Mouse (Mus musculus) kidney, embryonic 14.5 days (tissue): ENCODE measurements around the gene Lef1. TPM values are rescaled to one million over a fixed set of nuclear protein-coding genes. Genes with fewer than 3 reads are reported as not detected.

ENCODE experiments used
- ATAC-seq: fragments of 200-750 bp; cut with Nextera tagmentation; 2 replicates; pipeline ENCODE4 v1.8.0; 2017; ENCODE audit warnings: moderate number of reproducible peaks, mild to moderate bottlenecking, moderate TSS enrichment, moderate library complexity; ENCODE audit not compliant: low FRiP score, low TSS enrichment
- H3K27ac ChIP-seq: fragments of 300-500 bp; sonication (generic); 2 replicates; pipeline ENCODE4 v1.5.1; 2014; ENCODE audit warnings: low read depth, mild to moderate bottlenecking, low read length, moderate library complexity, mixed read lengths
- H3K27me3 ChIP-seq: fragments of 300-500 bp; sonication (generic); 2 replicates; pipeline ENCODE4 v1.6.1; 2014; ENCODE audit warnings: mild to moderate bottlenecking, low read length; ENCODE audit not compliant: control insufficient read depth, insufficient read depth
- H3K36me3 ChIP-seq: fragments of 300-500 bp; sonication (generic); 2 replicates; pipeline ENCODE4 v1.6.1; 2014; ENCODE audit warnings: low read length, mixed read lengths; ENCODE audit not compliant: control insufficient read depth, insufficient read depth
- H3K4me1 ChIP-seq: fragments of 300-500 bp; sonication (generic); 2 replicates; pipeline ENCODE4 v1.6.1; 2014; ENCODE audit warnings: low read length, mixed read lengths; ENCODE audit not compliant: control insufficient read depth, insufficient read depth
- H3K4me2 ChIP-seq: fragments of 300-500 bp; sonication (generic); replicated peaks from 2 replicates; pipeline ENCODE4 v1.6.1; 2014; ENCODE audit warnings: low read depth, mild to moderate bottlenecking, low read length
- H3K4me3 ChIP-seq: fragments of 300-500 bp; sonication (generic); 2 replicates; pipeline ENCODE4 v1.5.1; 2014; ENCODE audit warnings: mild to moderate bottlenecking, low read length
- H3K9ac ChIP-seq: fragments of 300-500 bp; sonication (generic); 2 replicates; pipeline ENCODE4 v1.6.1; 2014; ENCODE audit warnings: low read depth, mild to moderate bottlenecking, low read length, moderate library complexity
- H3K9me3 ChIP-seq: fragments of 300-500 bp; sonication (generic); 2 replicates; pipeline ENCODE4 v1.6.1; 2016; ENCODE audit warnings: low read length; ENCODE audit not compliant: control insufficient read depth
- WGBS: fragments of 180-500 bp; shearing (Covaris S2); extraction: QIAGEN DNeasy Blood & Tissue Kit; methylation state at CpG from one replicate; pipeline ENCODE4 v1.1.7; 2014; 5-methylcytosine and 5-hydroxymethylcytosine counted together
- polyA plus RNA-seq: library from polyadenylated mRNA; unstranded; fragments of >200 nt; fragmentation: Nextera tagmentation; extraction: Ambion mirVana; gene quantifications from 2 replicates; pipeline ENCODE4 v1.2.1, GENCODE M21; 2014

The Lef1 gene
- polyA plus RNA-seq, 1 experiment from 2014 or later = 32.1 TPM

- no peak overlapping the region for H3K27ac ChIP-seq
- H3K36me3 ChIP-seq = no peaks in the 10 kb centered on the region
- no peaks in the 10 kb centered on the region for H3K27me3 ChIP-seq
- H3K9ac ChIP-seq = no peak overlapping the region
- no peaks in the 10 kb centered on the region for H3K4me1 ChIP-seq
- ATAC-seq = no peak
- H3K4me2 ChIP-seq = no peak overlapping the region
- no peak overlapping the region for H3K4me3 ChIP-seq
- 95% methylated on average over 4 of the region's 4 CpGs for WGBS
- no peaks in the 10 kb centered on the region for H3K9me3 ChIP-seq
Observed at GRCm38 (mm10) chr3:131254991-131255390, 144.7 kb downstream of the Lef1 start.

DNA sequence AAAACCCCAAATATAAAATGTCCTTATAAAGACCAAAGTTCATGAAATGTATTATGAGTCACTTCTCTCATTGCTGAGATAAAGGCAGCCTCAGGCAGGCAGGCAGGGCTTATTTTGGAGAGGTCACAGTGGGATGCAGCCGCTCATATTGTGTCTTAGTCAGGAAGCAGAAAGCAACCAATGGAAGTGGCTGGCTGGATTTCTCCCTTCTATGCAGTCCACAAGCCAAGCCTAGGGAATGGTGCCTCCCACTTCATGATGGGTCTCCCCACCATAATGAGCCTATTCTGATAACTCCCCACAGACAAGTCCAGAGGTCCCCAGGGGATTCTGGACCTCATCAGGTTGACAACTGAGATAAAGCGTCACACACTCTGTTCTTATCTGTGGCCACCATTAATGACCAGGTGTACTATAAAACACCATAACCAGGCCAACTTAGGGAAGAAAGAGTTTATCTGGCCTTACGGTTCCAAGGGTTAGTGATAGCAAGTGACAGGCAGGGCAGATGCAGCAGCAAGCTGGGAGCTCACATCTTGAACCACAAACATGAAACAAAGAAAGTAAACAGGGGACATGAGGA lies 145.2 kb downstream of the Lef1 start:
- ATAC-seq = no peak
- no peaks in the 10 kb centered on the region for H3K36me3 ChIP-seq
- no peak overlapping the region for H3K4me3 ChIP-seq
- no peak overlapping the region for H3K9ac ChIP-seq
- WGBS = 99% methylated on average over 3 of the region's 3 CpGs
- H3K27ac ChIP-seq = no peak overlapping the region
- H3K4me1 ChIP-seq = no peaks in the 10 kb centered on the region
- no peaks in the 10 kb centered on the region for H3K9me3 ChIP-seq
- H3K27me3 ChIP-seq = no peaks in the 10 kb centered on the region
- H3K4me2 ChIP-seq = no peak overlapping the region

DNA sequence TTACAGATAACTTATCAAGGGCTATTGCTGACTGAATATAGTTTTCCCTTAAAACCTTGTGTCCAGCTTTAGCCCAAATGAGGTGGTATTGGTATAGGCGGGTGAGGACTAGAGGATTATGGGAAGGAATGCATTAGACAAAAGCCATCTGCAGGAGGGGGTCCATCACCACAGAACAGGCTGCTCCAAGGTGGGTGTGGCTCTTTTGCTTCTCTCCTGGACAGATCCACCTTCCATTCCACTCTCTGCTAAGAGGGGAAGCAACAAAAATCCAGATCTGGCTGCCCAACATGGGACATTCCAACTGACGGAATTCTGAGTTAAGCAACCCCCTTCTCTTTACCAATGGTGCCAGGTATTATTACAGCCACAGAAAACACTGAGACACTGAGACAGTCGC lies 148.7 kb downstream of the Lef1 start:
- Histone ChIP-seq H3K9ac (no peak overlapping the region), H3K27ac (no peak overlapping the region), H3K4me1 (0 out of 2 replicates have a peak, but pooled peaks cover under 1% of the 10 kb centered on the region), H3K27me3 (no peaks in the 10 kb centered on the region), H3K36me3 (no peaks in the 10 kb centered on the region; the same call in 1 of the 2 replicates), H3K4me3 (no peak overlapping the region), H3K4me2 (no peak overlapping the region), H3K9me3 (peaks cover 6% of the 10 kb centered on the region)
- 88% methylated on average over 3 of the region's 3 CpGs for WGBS
- no peak for ATAC-seq

- H3K27ac ChIP-seq = no peak overlapping the region
- no peaks in the 10 kb centered on the region for H3K27me3 ChIP-seq
- no peak overlapping the region for H3K4me3 ChIP-seq
- no peaks in the 10 kb centered on the region; the same call in 1 of the 2 replicates for H3K36me3 ChIP-seq
- 0 out of 2 replicates have a peak, but pooled peaks cover 4% of the 10 kb centered on the region for H3K4me1 ChIP-seq
- H3K9me3 ChIP-seq = peaks cover 6% of the 10 kb centered on the region
- no peak for ATAC-seq
- no peak overlapping the region for H3K9ac ChIP-seq
- no peak overlapping the region for H3K4me2 ChIP-seq
- WGBS = 94% methylated on average over 9 of the region's 9 CpGs
Observed at GRCm38 (mm10) chr3:131259392-131259965, 149.2 kb downstream of the Lef1 start.

DNA sequence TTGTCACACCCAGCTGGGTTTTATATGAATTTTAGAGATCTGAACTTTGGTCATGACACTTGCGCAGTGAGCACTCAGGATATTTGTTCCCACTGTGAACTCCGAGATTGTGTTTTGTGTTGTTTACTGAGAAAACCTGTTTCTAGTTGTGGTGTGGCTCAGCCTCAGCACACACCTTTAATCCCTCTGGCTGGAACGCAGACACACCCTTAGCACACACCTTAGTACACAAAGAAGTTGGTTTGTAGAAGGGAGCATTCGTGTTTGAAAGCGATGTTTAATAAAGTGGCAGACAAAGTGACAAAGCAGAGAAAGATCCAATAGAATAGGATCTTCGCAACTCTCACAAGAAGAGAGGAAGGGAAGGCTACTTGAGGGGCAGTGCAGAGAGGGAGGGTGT lies 150.1 kb downstream of the Lef1 start:
- no peak overlapping the region for H3K4me3 ChIP-seq
- no peak overlapping the region for H3K4me2 ChIP-seq
- no peaks in the 10 kb centered on the region for H3K27me3 ChIP-seq
- H3K9ac ChIP-seq = no peak overlapping the region
- H3K27ac ChIP-seq = no peak overlapping the region
- WGBS = 94% methylated on average over 6 of the region's 6 CpGs
- no peaks in the 10 kb centered on the region; the same call in 1 of the 2 replicates for H3K36me3 ChIP-seq
- peaks cover 6% of the 10 kb centered on the region for H3K9me3 ChIP-seq
- ATAC-seq = no peak
- 0 out of 2 replicates have a peak, but pooled peaks cover 4% of the 10 kb centered on the region for H3K4me1 ChIP-seq

- whole genome bisulfite sequencing = 50% methylated on average over 15 of the region's 15 CpGs
Observed at GRCm38 (mm10) chr3:131263766-131264486, 153.7 kb downstream of the Lef1 start.

DNA sequence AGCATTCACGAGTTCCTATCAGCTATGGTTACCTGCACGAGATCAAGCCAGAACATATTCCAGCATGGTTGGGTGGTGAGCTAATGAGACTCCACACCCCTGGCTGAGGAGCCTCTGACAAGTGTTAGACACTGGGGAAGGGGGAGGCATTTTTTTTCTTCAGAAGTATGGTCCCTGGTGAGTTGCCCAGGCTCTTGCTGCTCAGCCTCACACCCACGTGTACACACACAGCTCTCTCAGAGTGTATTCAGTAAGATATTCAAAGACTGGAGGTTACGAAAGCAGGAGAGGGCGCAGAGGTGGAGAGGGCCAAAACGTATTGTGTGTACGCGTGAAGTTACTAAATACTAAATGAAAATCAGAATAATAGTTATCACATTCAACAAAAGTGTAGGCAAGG lies 155.2 kb downstream of the Lef1 start:
- no peak overlapping the region for H3K4me2 ChIP-seq
- H3K9ac ChIP-seq = no peak overlapping the region
- no peaks in the 10 kb centered on the region for H3K27me3 ChIP-seq
- WGBS = 93% methylated on average over 8 of the region's 8 CpGs
- no peak for ATAC-seq
- H3K36me3 ChIP-seq = no peaks in the 10 kb centered on the region; the same call in 1 of the 2 replicates
- no peak overlapping the region for H3K4me3 ChIP-seq
- peaks cover 6% of the 10 kb centered on the region for H3K9me3 ChIP-seq
- peaks cover 7% of the 10 kb centered on the region; the same call in 1 of the 2 replicates for H3K4me1 ChIP-seq
- H3K27ac ChIP-seq = no peak overlapping the region

More at GRCm38 (mm10) chr3:131263766-131264486, 153.7 kb downstream of the Lef1 start:
- peaks cover 6% of the 10 kb centered on the region for H3K9me3 ChIP-seq
- ATAC-seq = no peak
- H3K9ac ChIP-seq = no peak overlapping the region
- H3K36me3 ChIP-seq = no peaks in the 10 kb centered on the region; the same call in 1 of the 2 replicates
- no peak overlapping the region for H3K4me3 ChIP-seq
- no peaks in the 10 kb centered on the region for H3K27me3 ChIP-seq
- 0 out of 2 replicates have a peak, but pooled peaks cover 4% of the 10 kb centered on the region for H3K4me1 ChIP-seq
- H3K27ac ChIP-seq = no peak overlapping the region
- no peak overlapping the region for H3K4me2 ChIP-seq

- H3K27ac ChIP-seq = no peak overlapping the region
- no peaks in the 10 kb centered on the region; the same call in 1 of the 2 replicates for H3K36me3 ChIP-seq
- H3K4me3 ChIP-seq = no peak overlapping the region
- no peaks in the 10 kb centered on the region for H3K9me3 ChIP-seq
- no peaks in the 10 kb centered on the region for H3K27me3 ChIP-seq
- H3K4me1 ChIP-seq = peaks cover 11% of the 10 kb centered on the region; the same call in 1 of the 2 replicates
- 77% methylated on average over 3 of the region's 3 CpGs for WGBS
- ATAC-seq = no peak
- H3K9ac ChIP-seq = no peak overlapping the region
- H3K4me2 ChIP-seq = no peak overlapping the region
Observed at GRCm38 (mm10) chr3:131266366-131267050, 156.2 kb downstream of the Lef1 start.
